Mouse (Mus musculus) v-Abl transformed pro-B cells (cell line): Measurements from ENCODE around the gene Cep112.

Source experiments
- in situ Hi-C, 2 experiments: fragments of 400-800 bp; cut with MboI; formaldehyde crosslinking; loops; one replicate each; pipeline ENCODE4 v1.15.1; 2025; ENCODE audit not compliant: unreplicated experiment in 2 of 2

The Cep112 gene

GRCm38 (mm10) chr11:108424889-108425591 is at the start of gene Cep112:
TSS of gene Cep112 (plus strand) at chr11:108425192.
- in situ Hi-C loops, result loop anchor here in 1 of 2 experiments (5.0 to 10.0 kb wide), 2 partner anchors 553 to 900 kb away; no protein-coding TSS in a partner anchor

GRCm38 (mm10) chr11:108376815-108377214 is 48.2 kb upstream of the Cep112 start:
- in situ Hi-C loops, result loop anchor here in 1 of 2 experiments (5.0 kb wide), 2 partner anchors 250 to 365 kb away; no protein-coding TSS in a partner anchor

- in situ Hi-C loops, result loop anchor here in 1 of 2 experiments (5.0 kb wide), 2 partner anchors 251 to 366 kb away; no protein-coding TSS in a partner anchor
Measured at GRCm38 (mm10) chr11:108377680-108378362, 47.2 kb upstream of the Cep112 start.

GRCm38 (mm10) chr11:108378363-108378751 is 46.6 kb upstream of the Cep112 start:
- in situ Hi-C loops, result loop anchor here in 1 of 2 experiments (5.0 kb wide), 2 partner anchors 251 to 366 kb away; no protein-coding TSS in a partner anchor

- in situ Hi-C loops, result no loop called here
Measured at GRCm38 (mm10) chr11:108382664-108383063, 42.3 kb upstream of the Cep112 start.

GRCm38 (mm10) chr11:108384920-108385665 is 39.9 kb upstream of the Cep112 start:
- in situ Hi-C loops, result no loop called here

- in situ Hi-C loops, result no loop called here
Measured at GRCm38 (mm10) chr11:108385666-108386024, 39.3 kb upstream of the Cep112 start.

GRCm38 (mm10) chr11:108395061-108395460 is 29.9 kb upstream of the Cep112 start:
- in situ Hi-C loops, result no loop called here

GRCm38 (mm10) chr11:108396076-108396829 is 28.7 kb upstream of the Cep112 start:
- in situ Hi-C loops, result no loop called here

GRCm38 (mm10) chr11:108409876-108410644 is 14.9 kb upstream of the Cep112 start:
- in situ Hi-C loops, result no loop called here

- in situ Hi-C loops, result loop anchor here (5.0 kb wide), 2 partner anchors 409 to 549 kb away; no protein-coding TSS in a partner anchor
Measured at GRCm38 (mm10) chr11:108416360-108416759, 8.6 kb upstream of the Cep112 start.

- in situ Hi-C loops, result loop anchor here (5.0 kb wide), 2 partner anchors 411 to 551 kb away; no protein-coding TSS in a partner anchor
Measured at GRCm38 (mm10) chr11:108418540-108418939, 6.5 kb upstream of the Cep112 start.

- in situ Hi-C loops, result loop anchor here (5.0 kb wide), 2 partner anchors 412 to 552 kb away; no protein-coding TSS in a partner anchor
Measured at GRCm38 (mm10) chr11:108419242-108419641, 5.8 kb upstream of the Cep112 start.

- in situ Hi-C loops, result loop anchor here in 1 of 2 experiments (5.0 to 10.0 kb wide), 2 partner anchors 548 to 896 kb away; no protein-coding TSS in a partner anchor
Measured at GRCm38 (mm10) chr11:108420751-108421150, 4.2 kb upstream of the Cep112 start.

GRCm38 (mm10) chr11:108423221-108423620 is 1.8 kb upstream of the Cep112 start:
- in situ Hi-C loops, result loop anchor here in 1 of 2 experiments (5.0 to 10.0 kb wide), 2 partner anchors 551 to 898 kb away; no protein-coding TSS in a partner anchor

GRCm38 (mm10) chr11:108424111-108424510 is 881 bp upstream of the Cep112 start:
- in situ Hi-C loops, result loop anchor here in 1 of 2 experiments (5.0 to 10.0 kb wide), 2 partner anchors 552 to 899 kb away; no protein-coding TSS in a partner anchor

- in situ Hi-C loops, result loop anchor here in 1 of 2 experiments (10.0 kb wide), 1 partner anchor 901 kb away; no protein-coding TSS in a partner anchor
Measured at GRCm38 (mm10) chr11:108425592-108425921, 565 bp downstream of the Cep112 start.

- in situ Hi-C loops, result loop anchor here in 1 of 2 experiments (10.0 kb wide), 1 partner anchor 901 kb away; no protein-coding TSS in a partner anchor
Measured at GRCm38 (mm10) chr11:108426086-108426485, 1.1 kb downstream of the Cep112 start.

GRCm38 (mm10) chr11:108427191-108427590 is 2.2 kb downstream of the Cep112 start:
- in situ Hi-C loops, result loop anchor here in 1 of 2 experiments (10.0 kb wide), 1 partner anchor 902 kb away; no protein-coding TSS in a partner anchor
